Mouse (Mus musculus): ENCODE measurements around the gene Supt16.

The Supt16 gene

DNA sequence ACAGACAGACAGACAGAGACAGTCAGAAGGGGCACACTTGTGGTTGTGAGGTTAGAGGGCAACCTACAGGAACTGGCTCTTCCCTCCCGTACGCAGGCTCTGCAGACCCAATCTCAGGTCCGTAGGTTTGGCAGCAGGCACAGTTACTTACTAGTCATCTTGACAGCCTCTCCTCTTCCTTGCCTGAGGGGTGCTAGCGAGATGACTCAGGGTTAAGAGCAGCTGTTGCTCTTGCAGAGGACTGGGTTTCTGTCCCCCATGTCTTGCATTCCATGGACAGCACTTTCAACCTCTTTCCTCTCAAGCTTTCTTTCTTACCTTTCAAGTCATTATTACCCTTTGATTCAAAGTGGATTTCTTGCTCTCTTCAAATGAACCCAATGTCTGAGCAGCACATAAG is 53.1 kb downstream of the Supt16 start:
- DNase-seq (ENCODE audit: low read depth), result no peak

- no peak for DNase-seq (ENCODE audit: low read depth)
These were observed 55.6 kb downstream of the Supt16 start for GRCm38 (mm10) chr14:52141445-52142127.

DNA sequence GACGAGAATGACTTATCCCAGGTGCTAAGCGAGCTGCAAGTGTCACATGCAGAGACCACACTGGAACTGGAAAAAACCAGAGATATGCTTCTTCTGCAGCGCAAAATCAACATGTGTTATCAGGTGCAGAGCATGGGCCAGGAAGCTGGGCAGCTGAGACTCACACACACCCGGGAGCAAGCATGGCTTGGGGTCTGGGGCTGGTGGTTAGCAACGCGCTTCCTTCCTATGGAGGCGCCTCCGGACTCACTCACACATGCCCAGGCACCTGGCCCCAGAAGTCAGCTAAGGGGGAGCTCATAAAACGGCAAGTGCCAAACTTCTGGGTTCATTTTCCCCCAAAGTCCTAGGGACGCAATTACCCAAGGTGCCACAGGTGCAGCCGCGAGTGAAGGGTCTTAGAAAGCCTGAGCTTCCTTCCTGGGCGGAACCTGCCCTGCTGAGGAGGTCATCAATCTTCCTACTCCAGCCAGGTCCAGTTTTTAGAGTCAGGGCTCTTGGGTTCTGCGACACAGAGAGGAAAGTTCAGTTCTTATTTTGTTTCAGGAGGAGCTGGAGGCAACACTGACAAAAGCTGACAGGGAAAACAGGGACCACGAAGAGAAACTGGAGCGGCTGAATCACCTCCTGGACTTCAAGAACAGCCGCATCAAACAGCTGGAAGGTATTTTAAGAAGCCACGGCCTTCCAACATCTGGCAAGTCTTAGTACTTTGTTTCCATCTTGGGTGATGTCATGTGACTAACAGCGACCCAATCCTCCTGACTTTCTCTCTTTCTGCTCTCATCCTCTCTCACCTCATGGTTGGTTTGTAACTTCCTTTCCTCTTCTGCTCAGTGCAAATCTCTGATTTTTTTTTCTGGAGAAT is 56.4 kb downstream of the Supt16 start:
- peak; percentile 84 for DNase-seq (ENCODE audit: low read depth)

DNA sequence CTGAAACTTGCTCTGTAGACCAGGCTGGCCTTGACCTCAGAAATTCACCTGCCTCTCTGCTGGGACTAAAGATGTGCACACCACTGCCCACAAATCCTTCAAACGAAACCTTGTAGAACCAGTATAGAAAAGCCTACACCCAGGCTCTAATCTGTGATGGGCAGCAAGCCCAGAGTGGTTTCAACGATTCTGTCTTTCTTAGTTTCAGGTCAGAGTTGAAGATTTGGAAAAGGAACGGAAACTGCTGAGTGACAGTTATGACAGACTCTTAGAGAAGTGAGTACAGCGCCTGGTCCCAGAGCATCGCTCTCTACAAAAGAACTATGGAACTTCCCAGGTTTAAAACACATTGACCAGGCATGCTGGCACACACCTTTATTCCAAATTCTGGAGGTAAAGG is 63.6 kb downstream of the Supt16 start:
- DNase-seq (ENCODE audit: low read depth), result no peak

GRCm38 (mm10) chr14:52124636-52125035 is 72.6 kb downstream of the Supt16 start:
- DNase-seq (ENCODE audit: low read depth), result no peak

DNA sequence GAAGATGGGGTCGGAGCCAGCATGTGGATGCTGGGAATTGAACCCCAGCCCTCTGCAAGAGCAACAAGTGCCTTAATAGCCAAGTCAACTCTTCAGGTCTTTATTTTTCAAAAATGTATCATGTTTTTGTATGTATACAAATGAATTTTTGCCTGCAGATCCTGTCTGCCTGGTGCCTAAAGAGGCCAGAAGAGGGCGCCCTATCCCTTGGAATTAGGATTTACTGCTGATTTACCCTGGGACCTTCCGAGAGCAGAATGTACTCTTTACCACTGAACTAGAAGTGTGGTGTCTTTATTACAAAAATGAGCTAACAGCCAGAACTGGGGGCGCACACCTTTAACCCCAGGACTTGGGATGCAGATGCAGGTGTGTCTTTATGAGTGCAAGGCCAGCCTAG is 73.3 kb downstream of the Supt16 start:
- DNase-seq (ENCODE audit: low read depth), result peak; percentile 90

DNA sequence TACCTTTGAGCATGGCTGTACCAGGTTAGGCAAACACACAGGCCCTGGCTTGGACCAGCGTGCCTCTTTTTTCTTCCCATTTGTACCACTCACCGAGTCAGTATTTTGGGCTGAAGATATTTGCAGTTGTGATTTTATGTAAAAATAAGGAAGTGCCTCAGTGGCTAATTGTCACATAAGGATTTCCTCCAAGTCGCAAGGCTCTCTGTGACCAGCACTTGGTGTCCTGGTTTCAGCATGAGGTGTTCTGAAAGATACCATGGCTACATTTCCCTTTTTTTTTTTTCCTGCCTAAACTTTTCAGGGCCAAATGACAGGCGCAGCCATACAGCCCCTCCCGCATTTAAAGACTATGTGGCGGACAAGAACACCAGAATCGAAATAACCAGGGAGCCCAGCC is 77.0 kb downstream of the Supt16 start:
- DNase-seq (ENCODE audit: low read depth), result no peak

- peak; percentile 68 for DNase-seq (ENCODE audit: low read depth)
These were observed 78.2 kb downstream of the Supt16 start for GRCm38 (mm10) chr14:52118823-52119608.

GRCm38 (mm10) chr14:52118456-52118822 is 78.8 kb downstream of the Supt16 start:
- DNase-seq (ENCODE audit: low read depth), result no peak

DNA sequence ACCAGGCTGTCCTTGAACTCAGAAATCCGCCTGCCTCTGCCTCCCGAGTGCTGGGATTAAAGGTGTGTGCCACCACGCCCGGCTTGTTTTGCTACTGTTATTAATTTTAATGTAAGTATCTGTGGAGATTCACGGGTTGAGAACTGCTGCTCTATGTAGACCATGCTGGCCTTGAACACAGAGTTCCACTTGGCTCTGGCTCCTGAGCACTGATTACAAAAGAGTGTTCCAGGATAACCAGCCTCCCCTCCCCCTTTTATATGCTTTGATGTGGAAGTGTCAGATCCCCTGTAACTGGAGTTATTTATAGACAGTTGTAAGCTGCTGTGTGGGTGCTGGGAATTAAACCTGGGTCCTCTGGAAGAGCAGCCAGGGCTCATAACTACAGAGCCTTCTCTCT is 80.0 kb downstream of the Supt16 start:
- no peak for DNase-seq (ENCODE audit: low read depth)

- DNase-seq (ENCODE audit: low read depth), result no peak
These were observed 83.1 kb downstream of the Supt16 start for GRCm38 (mm10) chr14:52114101-52114500.

All from naive thymus-derived CD4-positive, alpha-beta T cell, adult 2 months (primary cell).